Mouse (Mus musculus): ENCODE measurements around the gene Krt15.

Gene Krt15

DNA sequence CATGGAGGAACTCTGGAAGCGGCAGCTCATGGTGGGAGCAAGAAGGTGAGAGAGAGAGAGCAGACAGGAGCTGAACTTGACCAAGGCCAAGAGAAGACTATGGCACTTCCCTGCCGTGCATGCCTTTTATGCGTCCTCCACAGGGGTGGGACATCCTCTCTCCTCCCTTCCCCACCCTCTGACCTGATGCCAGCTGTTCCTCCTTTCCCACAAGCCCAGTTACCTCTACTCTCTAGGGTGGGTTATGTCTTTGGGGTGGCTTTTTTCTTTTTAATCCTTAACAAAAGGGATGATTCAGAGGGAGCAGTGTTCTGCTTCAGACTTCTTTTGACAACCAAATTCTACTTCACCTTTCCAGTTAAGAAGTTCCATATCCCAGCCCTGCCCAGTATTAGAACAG is 14.3 kb downstream of the Krt15 start, which contains the start of gene Krt13:
TSS of gene Krt13 (minus strand) at position 101 of the 400 bp plus-strand sequence.
- no peak for DNase-seq

DNA sequence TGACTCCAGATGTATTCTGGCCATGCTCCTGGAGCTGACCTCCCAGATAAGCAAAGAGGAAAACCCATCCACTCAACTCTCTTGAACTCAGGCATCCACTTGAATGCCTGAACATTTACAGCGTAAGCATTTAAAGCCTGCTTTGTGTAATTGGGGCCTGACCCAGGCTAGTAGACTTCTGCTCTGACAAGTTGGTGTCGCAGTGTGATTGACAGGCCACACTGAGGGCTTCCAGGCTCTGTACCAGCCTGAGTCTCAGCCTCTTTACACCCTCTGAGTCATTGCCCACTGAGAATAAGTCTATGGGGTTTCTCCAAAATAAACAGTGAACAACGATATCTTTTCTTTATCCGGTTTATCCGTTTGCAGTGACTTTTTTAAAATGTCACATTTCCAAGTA is 15.4 kb downstream of the Krt15 start:
- DNase-seq: no peak

DNA sequence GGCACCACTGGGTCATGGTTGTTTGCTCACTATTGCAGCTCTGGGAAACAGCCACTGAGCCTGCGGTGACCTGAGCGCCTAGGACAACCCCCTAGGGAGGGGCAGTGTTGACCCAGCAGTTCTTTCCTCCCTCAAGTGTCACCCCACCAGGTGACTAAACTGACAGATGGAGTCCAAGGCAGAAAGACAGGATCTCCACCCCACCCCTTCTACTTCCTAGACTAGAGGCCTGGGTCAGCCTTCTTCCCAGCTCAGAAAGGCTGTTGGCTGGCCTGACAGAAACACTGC is 22.0 kb downstream of the Krt15 start:
- DNase-seq: no peak

DNA sequence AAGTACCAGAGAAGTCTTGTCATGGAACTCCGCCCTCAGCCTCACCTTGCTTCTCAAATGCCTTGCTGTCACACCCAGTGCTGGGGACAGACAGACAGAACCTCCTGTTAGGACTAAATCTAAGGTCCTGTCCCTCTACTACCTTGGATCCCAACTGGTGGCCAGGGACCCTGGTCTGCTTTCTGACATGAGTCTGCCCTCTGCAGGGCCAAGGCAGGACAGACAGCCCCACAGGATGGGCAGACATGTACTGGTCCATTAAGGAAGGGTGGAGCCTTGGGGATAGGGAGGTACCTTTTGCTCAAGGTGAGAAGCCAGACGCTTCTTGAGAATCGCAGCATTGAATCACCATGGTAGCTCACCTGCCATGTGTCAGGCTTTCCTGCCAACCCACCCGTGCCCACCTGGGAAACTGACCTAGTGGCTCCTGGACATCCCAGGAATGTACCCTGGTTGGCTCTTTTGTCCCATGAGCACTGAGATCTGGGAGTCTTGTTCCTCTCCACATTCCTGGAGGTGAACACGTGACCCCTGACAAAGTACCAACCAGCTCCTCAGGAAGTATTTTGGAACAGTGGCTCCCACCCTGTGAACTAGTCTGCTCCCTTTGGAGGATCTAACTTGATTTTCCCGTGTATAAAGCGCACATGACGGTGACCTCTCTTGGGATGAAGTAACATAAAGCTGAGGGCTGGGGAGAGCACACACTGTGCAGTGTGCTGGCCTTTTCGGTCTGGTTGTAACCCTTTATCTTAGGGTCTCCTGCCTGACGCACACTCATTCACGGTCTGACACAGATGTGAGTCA is 22.6 kb downstream of the Krt15 start:
- DNase-seq: no peak

DNA sequence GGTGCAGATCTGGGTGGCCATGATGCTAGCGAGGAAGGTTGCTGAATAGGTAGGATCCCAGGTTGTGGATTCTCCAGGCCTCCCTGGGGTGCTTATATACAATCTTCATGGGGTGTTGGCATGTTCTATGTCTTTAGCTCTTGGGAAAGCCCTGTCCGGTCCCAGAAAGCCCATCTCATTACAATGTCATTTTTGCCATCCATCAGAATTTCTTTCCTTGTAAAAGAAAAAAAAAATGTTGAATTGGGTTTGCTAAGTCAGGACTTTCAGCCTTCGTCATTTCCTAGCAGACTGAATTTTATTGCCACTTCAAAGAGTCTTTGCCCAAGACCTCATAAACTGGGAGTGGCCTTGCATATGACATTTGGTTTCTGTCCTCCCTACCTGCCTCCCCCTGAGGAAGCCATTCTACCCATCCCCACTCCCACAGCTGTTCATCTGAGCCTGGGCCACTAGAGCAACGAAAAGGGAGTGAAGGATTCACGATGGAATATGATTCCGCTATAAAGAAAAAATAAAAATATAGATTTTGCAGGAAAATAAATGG is 30.1 kb downstream of the Krt15 start, which contains the start of gene Krt36:
TSS of gene Krt36 (minus strand) at position 51 of the 547 bp plus-strand sequence.
- DNase-seq: no peak

DNA sequence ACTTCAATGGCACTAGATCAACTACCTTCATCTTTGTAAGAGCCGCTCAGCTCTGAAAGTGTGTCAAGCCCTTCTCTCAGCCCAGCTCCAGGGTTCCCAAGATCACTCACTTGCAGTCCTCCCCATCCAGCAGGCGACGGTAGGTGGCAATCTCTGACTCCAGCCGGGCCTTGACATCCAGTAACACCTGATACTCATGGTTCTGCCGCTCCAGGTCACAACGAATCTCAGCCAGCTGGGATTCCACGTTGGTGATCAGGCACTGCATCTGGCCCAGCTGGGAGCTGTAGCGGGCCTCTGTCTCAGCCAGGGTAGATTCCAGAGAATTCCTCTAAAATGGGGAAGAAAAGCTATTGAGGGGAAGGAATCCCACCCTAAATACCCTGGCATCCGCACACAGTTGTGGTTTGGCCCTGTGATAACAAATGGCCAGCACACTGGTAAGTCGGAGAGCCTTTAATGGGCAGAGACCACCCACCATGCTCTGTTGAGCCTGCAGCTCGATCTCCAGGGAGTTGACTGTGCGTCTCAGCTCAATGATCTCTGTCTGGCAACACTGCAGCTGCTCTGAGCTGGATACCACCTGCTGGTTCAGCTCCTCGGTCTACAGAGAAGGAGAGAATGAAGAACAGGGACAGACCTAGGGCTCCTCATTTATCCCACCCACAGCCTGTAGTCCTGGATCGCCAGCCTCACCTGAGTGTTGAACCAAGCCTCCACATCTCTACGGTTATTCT is 32.9 kb downstream of the Krt15 start:
- DNase-seq: no peak

DNA sequence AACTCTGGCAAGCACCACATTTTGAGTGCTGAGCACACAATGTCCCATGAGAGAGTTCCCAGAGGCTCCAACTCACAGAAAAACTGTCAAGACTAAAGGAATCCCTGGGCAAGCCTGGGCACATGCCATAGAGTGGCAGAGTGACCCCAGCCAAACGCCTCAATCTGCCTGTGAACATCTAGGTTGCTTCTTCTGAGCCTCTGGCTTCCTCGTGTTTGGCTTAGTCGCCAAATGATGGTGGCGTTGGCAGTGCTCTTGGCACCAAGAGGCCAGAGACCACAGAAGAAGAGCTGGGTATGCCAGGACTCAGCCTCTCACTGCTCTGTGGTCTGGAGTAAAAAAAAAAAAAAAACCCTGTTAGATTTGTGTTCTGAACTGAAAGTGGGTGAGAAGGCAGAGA is 35.3 kb downstream of the Krt15 start:
- DNase-seq: no peak

DNA sequence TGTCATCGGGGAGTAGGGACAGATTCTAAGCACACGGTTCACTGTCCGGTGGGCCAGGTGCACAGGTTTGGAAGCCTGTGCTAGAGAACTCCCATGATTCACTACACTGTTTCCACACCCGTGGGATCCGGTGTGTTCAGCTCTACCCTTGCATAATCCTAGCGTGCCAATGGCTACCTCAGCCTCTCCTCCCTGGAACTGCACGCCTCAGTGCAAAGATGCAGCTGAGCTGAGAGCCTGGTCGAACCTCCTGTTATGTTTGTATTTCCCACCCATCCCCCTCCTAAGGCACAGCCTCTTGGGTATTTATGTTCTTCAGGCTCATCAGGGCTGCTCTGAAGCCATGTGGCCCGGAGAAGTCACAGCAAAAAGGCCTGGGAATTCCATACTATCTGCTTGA is 37.9 kb downstream of the Krt15 start:
- DNase-seq: no peak

DNA sequence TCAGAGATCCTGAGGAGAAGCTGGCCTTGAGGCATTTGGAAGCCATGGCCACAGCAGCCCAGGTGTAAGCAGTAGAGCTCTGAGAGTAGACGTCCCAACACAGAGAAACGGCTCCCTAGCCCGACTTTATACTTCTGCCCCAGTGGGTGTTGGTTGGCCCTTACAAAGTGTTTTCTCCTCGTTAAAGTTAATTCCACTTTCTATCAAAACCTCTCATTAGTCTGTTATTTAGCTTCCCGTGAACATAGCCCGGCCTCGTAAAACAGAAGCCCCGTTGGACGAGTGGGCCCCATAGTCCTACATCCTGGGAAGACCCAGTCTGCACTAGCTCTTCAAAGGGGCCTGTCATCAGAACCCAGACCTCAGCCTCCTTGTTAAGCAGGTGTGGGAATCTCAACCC is 39.6 kb downstream of the Krt15 start, which contains the start of gene Krt35:
TSS of gene Krt35 (minus strand) at position 101 of the 400 bp plus-strand sequence.
- DNase-seq: no peak

DNA sequence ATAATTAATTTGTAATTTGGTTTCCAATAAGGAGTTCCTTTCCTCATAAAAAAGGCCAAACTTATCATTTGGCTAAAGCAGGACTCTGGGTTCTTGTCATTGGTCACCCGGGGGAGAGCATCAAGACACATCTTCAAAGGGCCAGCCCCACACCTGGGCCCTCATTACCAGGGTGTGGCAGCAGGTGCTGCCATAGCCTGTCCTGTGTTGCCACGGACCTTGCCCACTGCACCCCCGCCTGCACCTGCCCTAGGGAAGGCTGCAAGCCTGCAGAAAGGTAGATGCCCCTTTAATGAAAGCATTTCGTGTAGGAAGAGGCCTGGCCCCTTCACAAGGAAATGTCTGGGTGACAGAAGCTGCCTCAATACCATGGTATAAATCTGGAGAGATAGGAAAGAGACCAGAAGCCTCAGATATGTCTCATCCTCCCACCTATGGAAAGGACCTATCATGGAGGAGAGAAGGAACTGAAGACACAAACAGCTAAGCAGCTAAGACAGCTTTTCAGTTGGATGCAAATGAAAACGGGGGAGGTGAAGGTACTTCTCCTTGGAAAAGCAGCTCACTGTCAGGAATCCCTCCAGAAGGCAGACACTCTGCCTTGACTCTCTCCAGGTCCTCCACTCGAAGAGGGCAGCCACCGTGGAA is 47.2 kb downstream of the Krt15 start:
- no peak for DNase-seq

DNA sequence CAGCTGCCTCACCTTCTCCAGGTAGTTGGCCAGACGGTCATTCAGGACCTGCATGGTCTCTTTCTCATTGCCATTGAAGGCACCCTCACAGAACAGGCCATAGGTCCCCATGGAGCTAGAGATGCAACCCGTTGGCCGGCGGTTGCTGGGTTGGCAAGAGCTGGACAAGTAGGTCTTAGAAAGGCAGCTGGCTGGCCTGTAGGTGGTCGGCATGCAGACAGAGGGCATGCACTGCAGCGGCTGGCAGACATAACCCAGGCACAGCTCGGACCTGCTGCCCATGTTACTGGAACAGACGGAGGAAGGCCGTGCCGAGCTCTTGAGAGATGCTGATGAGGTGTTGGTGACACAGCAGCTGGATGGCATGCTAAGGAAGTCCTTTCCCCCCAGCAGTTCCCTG is 47.9 kb downstream of the Krt15 start, which contains the start of gene Krt32:
TSS of gene Krt32 (minus strand) at position 366 of the 400 bp plus-strand sequence.
- DNase-seq: no peak

Data from B cell, adult 2 months (primary cell).